Mouse (Mus musculus) G1E (cell line): ENCODE measurements at regions not wholly inside any gene's neighbourhood (a gene's known extent, or its start where the extent isn't known, plus 50 kb on each side); places are given as distances from the start of the nearest gene placed in this dataset.

ENCODE experiments used
- ATAC-seq: 2 replicates; pipeline ENCODE4 v1.8.0; 2016; ENCODE audit warnings: mild to moderate bottlenecking; ENCODE audit not compliant: insufficient number of reproducible peaks, poor library complexity, low FRiP score, severe bottlenecking; ENCODE audit errors: extremely low read depth
- DNase-seq: peaks from one replicate; pipeline ENCODE4 v3.0.0; 2012; ENCODE audit warnings: low spot score
- H3K27me3 ChIP-seq: 2 replicates; pipeline ENCODE4 v1.6.1; 2012; ENCODE audit warnings: mild to moderate bottlenecking, low read length, inconsistent platforms; ENCODE audit not compliant: insufficient read depth
- H3K36me3 ChIP-seq: replicated peaks from 2 replicates; pipeline ENCODE3; 2012; ENCODE audit warnings: mild to moderate bottlenecking, inconsistent platforms
- H3K4me1 ChIP-seq: 2 replicates; pipeline ENCODE4 v1.6.1; 2012; ENCODE audit warnings: low read depth, low read length, inconsistent platforms, mixed read lengths; ENCODE audit not compliant: insufficient read depth
- H3K4me3 ChIP-seq: 2 replicates; pipeline ENCODE4 v1.5.1; 2012; ENCODE audit warnings: low read depth, mild to moderate bottlenecking, inconsistent platforms, low read length, moderate library complexity, mixed read lengths
- H3K9me3 ChIP-seq: replicated peaks from 2 replicates; pipeline ENCODE4 v1.6.1; 2012; ENCODE audit warnings: inconsistent platforms
- CTCF ChIP-seq: IDR thresholded peaks from 2 replicates; pipeline ENCODE4 v1.5.1; 2012; ENCODE audit warnings: low read depth, low read length, inconsistent platforms, mixed read lengths
- GATA1 ChIP-seq: IDR thresholded peaks from 2 replicates; pipeline ENCODE4 v1.6.1; 2012; ENCODE audit warnings: borderline replicate concordance, low read length, inconsistent platforms, mixed read lengths
- GATA2 ChIP-seq: IDR thresholded peaks from 2 replicates; pipeline ENCODE4 v1.6.1; 2012; ENCODE audit warnings: low read depth, low read length, inconsistent platforms, borderline replicate concordance
- POLR2AphosphoS5 ChIP-seq: IDR thresholded peaks from 2 replicates; pipeline ENCODE4 v1.6.1; 2012; ENCODE audit warnings: low read depth, low read length, inconsistent platforms; ENCODE audit not compliant: insufficient replicate concordance
- TAL1 ChIP-seq: conservative IDR thresholded peaks from 2 replicates; pipeline ENCODE4 v1.6.1; 2012; ENCODE audit warnings: low read depth, low read length, inconsistent platforms, mixed read lengths

DNA sequence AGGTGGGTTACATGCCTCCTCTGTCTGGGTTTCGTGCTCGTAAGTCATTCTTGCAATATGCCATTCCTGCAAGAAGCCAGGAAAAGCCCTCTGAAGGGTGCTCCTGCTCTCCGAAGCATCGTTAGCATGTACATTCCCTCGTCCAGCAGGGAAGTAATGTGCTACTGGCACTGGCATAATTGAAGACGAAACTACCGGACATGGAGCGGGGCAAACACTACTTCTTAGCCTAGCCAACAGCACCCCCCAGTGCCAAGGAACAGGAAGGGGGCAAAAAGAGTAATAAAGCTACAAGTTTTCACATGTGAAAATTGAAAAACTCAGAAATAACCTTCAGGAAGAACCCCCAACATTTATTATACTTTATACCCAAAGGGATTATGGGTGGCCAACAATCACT is 88.6 kb upstream of the Usp24 start:
- 0 out of 2 replicates have a peak overlapping the region, but pooled peaks have one; percentile 4 for H3K4me3 ChIP-seq
- H3K27me3 ChIP-seq: no peaks in the 10 kb centered on the region
- peaks cover 12% of the 10 kb centered on the region for H3K9me3 ChIP-seq
- DNase-seq (no peak), ATAC-seq (no peak)
- TF ChIP-seq CTCF: no peak
- TF ChIP-seq GATA1: no peak
- no peak for TF ChIP-seq GATA2
- no peak for TF ChIP-seq TAL1
- TF ChIP-seq POLR2AphosphoS5: no peak
- H3K4me1 ChIP-seq: no peaks in the 10 kb centered on the region
- no peaks in the 10 kb centered on the region for H3K36me3 ChIP-seq

- H3K36me3 ChIP-seq: no peaks in the 10 kb centered on the region
- TF ChIP-seq TAL1: no peak
- peak; percentile 52; the same call in 1 of the 2 replicates for TF ChIP-seq CTCF
- TF ChIP-seq POLR2AphosphoS5: no peak
- TF ChIP-seq GATA1: no peak
- no peak for TF ChIP-seq GATA2
- ATAC-seq (no peak), DNase-seq (no peak)
- peaks cover 15% of the 10 kb centered on the region for H3K9me3 ChIP-seq
- no peaks in the 10 kb centered on the region for H3K4me1 ChIP-seq
- no peak overlapping the region for H3K4me3 ChIP-seq
- H3K27me3 ChIP-seq: no peaks in the 10 kb centered on the region
Observed at GRCm38 (mm10) chr4:106228534-106228933, 87.5 kb upstream of the Usp24 start.

DNA sequence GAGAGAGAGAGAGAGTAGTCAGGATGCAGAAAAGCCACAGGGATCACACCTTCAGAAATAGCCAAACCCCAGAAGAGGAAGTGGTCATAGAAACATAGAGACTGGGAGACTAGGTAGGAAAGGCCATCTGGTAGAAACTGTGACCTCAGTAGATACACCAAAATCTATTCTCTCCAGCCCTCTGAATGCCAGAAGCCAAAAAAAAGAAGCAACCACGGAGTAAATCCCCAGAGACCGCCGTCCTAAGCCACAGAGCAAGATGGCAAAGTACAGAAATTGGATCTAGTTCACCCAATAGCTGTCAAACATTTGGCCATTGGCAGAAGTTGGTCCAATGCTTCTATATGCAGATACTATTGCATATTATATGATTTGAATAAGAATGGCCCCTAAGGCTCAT is 86.5 kb upstream of the Usp24 start:
- DNase-seq (no peak), ATAC-seq (no peak)
- Histone ChIP-seq H3K4me3 (no peak overlapping the region), H3K27me3 (no peaks in the 10 kb centered on the region), H3K9me3 (peaks cover 15% of the 10 kb centered on the region), H3K4me1 (no peaks in the 10 kb centered on the region), H3K36me3 (no peaks in the 10 kb centered on the region)
- TF ChIP-seq POLR2AphosphoS5: no peak
- TF ChIP-seq TAL1: no peak
- no peak for TF ChIP-seq GATA2
- no peak for TF ChIP-seq GATA1
- no peak for TF ChIP-seq CTCF

GRCm38 (mm10) chr4:106232499-106232970 is 83.5 kb upstream of the Usp24 start:
- H3K4me3 ChIP-seq: no peak overlapping the region
- TF ChIP-seq GATA1 (no peak), TAL1 (no peak), CTCF (no peak), GATA2 (no peak), POLR2AphosphoS5 (no peak)
- H3K27me3 ChIP-seq: no peaks in the 10 kb centered on the region
- DNase-seq (no peak), ATAC-seq (peak; percentile 91)
- no peaks in the 10 kb centered on the region for H3K36me3 ChIP-seq
- peaks cover 16% of the 10 kb centered on the region for H3K9me3 ChIP-seq
- H3K4me1 ChIP-seq: no peaks in the 10 kb centered on the region

DNA sequence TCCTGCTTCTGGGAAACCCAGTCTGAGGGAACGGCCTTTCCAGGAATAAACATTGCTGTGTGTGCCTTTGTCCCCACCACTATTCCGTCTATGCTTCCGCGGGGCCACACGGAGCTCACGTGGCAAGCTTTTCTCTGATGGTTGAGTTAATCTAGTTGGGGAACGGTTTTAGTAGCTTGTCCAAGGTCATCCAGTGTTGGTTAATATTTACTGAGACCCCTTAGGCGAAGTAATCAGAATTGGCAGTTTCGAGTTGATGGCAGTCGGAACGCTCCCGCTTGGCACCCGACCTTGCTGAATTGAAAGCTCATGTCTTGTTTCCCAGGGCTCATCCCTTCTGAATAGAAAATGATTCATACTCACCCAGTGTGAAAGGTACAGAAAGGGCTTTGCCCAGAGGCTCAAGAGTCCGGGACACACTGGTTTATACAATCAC is 71.6 kb upstream of the Usp24 start:
- TF ChIP-seq GATA1: no peak
- no peak for TF ChIP-seq POLR2AphosphoS5
- TF ChIP-seq TAL1: no peak
- TF ChIP-seq GATA2: no peak
- no peak for TF ChIP-seq CTCF

GRCm38 (mm10) chr4:106244826-106245510 is 71.0 kb upstream of the Usp24 start:
- no peak for TF ChIP-seq CTCF
- TF ChIP-seq TAL1: no peak
- TF ChIP-seq GATA2: no peak
- no peak for TF ChIP-seq GATA1
- no peak for TF ChIP-seq POLR2AphosphoS5

More for the DNA sequence above, 71.6 kb upstream of the Usp24 start:
- Histone ChIP-seq H3K4me3 (no peak overlapping the region), H3K27me3 (peaks cover 3% of the 10 kb centered on the region; the same call in 1 of the 2 replicates), H3K9me3 (0 out of 2 replicates have a peak, but pooled peaks cover 5% of the 10 kb centered on the region), H3K4me1 (0 out of 2 replicates have a peak, but pooled peaks cover 3% of the 10 kb centered on the region), H3K36me3 (no peaks in the 10 kb centered on the region)
- ATAC-seq (no peak), DNase-seq (no peak)

More at GRCm38 (mm10) chr4:106244826-106245510, 71.0 kb upstream of the Usp24 start:
- Histone ChIP-seq H3K9me3 (0 out of 2 replicates have a peak, but pooled peaks cover 5% of the 10 kb centered on the region), H3K4me1 (0 out of 2 replicates have a peak, but pooled peaks cover 3% of the 10 kb centered on the region), H3K4me3 (no peak overlapping the region), H3K36me3 (no peaks in the 10 kb centered on the region), H3K27me3 (peaks cover 3% of the 10 kb centered on the region; the same call in 1 of the 2 replicates)
- no peak for ATAC-seq
- no peak for DNase-seq
